Mouse (Mus musculus) adrenal gland, adult 18-20 months (tissue): Measurements from ENCODE around the gene Trpv1. TPM values are rescaled to one million over a fixed set of nuclear protein-coding genes. Genes with fewer than 3 reads are reported as not detected.

Experiments used
- DNase-seq, 2 experiments: peaks; one replicate each; pipeline ENCODE4 v3.0.0; 2021 to 2022; ENCODE audit warnings: low spot score in 2 of 2
- long read RNA-seq, 2 experiments: library from polyadenylated mRNA; stranded (forward); transcript quantifications; one replicate each; pipeline ENCODE4 v2.0.0; 2021
- total RNA-seq, 2 experiments: library from RNA; stranded (reverse); gene quantifications; 1 replicate in 1 of 2; 2 replicates in 1 of 2; pipeline ENCODE4 v1.2.3; 2021

The Trpv1 gene
- under 1 TPM; 0.27 to 0.80 TPM for total RNA-seq
- long read RNA-seq, experiment 1, partial matches to known transcripts: 0 of 1 reads
- long read RNA-seq, experiment 1, other reads (novel, unspliced or antisense): 1 of 1 reads
- long read RNA-seq, experiment 2: 0 reads

- no peak for DNase-seq
Observed at GRCm38 (mm10) chr11:73233992-73234391, at the start of gene Trpv1. Gene Trpv1 (plus strand): TSS chr11:73234292.

GRCm38 (mm10) chr11:73185872-73186615 is 48.0 kb upstream of the Trpv1 start:
- DNase-seq: no peak

- DNase-seq: no peak
Observed at GRCm38 (mm10) chr11:73187231-73187630, 46.9 kb upstream of the Trpv1 start.

- DNase-seq: peak in 1 of 2 experiments; percentile 23
Observed at GRCm38 (mm10) chr11:73193047-73193446, 41.0 kb upstream of the Trpv1 start.

- DNase-seq: no peak
Observed at GRCm38 (mm10) chr11:73194444-73194843, 39.6 kb upstream of the Trpv1 start.

GRCm38 (mm10) chr11:73198190-73198589 is 35.9 kb upstream of the Trpv1 start:
- no peak for DNase-seq

- DNase-seq: no peak
Observed at GRCm38 (mm10) chr11:73198603-73199229, 35.4 kb upstream of the Trpv1 start, which contains the start of gene Ctns. Gene Ctns (minus strand): TSS chr11:73199042.

GRCm38 (mm10) chr11:73199230-73199712 is 34.8 kb upstream of the Trpv1 start, which contains the start of gene Shpk:
Gene Shpk (plus strand): TSS chr11:73199460.
- peak; percentile 85 to 86 for DNase-seq

- DNase-seq: no peak
Observed at GRCm38 (mm10) chr11:73199879-73200278, 34.2 kb upstream of the Trpv1 start.

- no peak for DNase-seq
Observed at GRCm38 (mm10) chr11:73201021-73201420, 33.1 kb upstream of the Trpv1 start.

- DNase-seq: no peak
Observed at GRCm38 (mm10) chr11:73201597-73201996, 32.5 kb upstream of the Trpv1 start.

GRCm38 (mm10) chr11:73203895-73204294 is 30.2 kb upstream of the Trpv1 start:
- DNase-seq: no peak

GRCm38 (mm10) chr11:73205194-73205593 is 28.9 kb upstream of the Trpv1 start:
- DNase-seq: no peak

GRCm38 (mm10) chr11:73207621-73208020 is 26.5 kb upstream of the Trpv1 start:
- DNase-seq: no peak

- DNase-seq: no peak
Observed at GRCm38 (mm10) chr11:73213956-73214355, 20.1 kb upstream of the Trpv1 start.

- DNase-seq: no peak
Observed at GRCm38 (mm10) chr11:73219671-73220070, 14.4 kb upstream of the Trpv1 start.

- no peak for DNase-seq
Observed at GRCm38 (mm10) chr11:73220651-73221050, 13.4 kb upstream of the Trpv1 start.

GRCm38 (mm10) chr11:73222846-73223245 is 11.2 kb upstream of the Trpv1 start:
- no peak for DNase-seq

- DNase-seq: peak; percentile 11 to 32
Observed at GRCm38 (mm10) chr11:73223966-73224365, 10.1 kb upstream of the Trpv1 start.

GRCm38 (mm10) chr11:73225856-73226255 is 8.2 kb upstream of the Trpv1 start:
- no peak for DNase-seq

GRCm38 (mm10) chr11:73228881-73229280 is 5.2 kb upstream of the Trpv1 start:
- no peak for DNase-seq

- no peak for DNase-seq
Observed at GRCm38 (mm10) chr11:73230081-73230480, 4.0 kb upstream of the Trpv1 start.
